Mouse (Mus musculus) Patski (cell line): ENCODE results near the gene Hirip3. TPM values are rescaled to one million over a fixed set of nuclear protein-coding genes. Genes with fewer than 3 reads are reported as not detected.
"Not testable (repeated sequence)": the region's sequence is repeated elsewhere in the genome, so short reads cannot be mapped to it uniquely, and the experiment has no call there.

ENCODE experiments used
- ATAC-seq: fragments of 100-300 bp; one replicate; pipeline ENCODE4 v1.8.0; 2021
- CTCF ChIA-PET: fragments of 350-600 bp; sonication (Branson Sonifier 250); formaldehyde crosslinking; loops from one replicate; lab custom pipeline; 2022; ENCODE audit warnings: inconsistent platforms; lab: Charles Lee
- POLR2A ChIA-PET: fragments of 350-600 bp; sonication (Branson Sonifier 250); formaldehyde crosslinking; loops from one replicate; lab custom pipeline; 2022; ENCODE audit warnings: antibody characterized with exemption, inconsistent platforms; lab: Charles Lee
- DNase-seq: peaks from one replicate; pipeline ENCODE4 v3.0.0-alpha.2; 2011; ENCODE audit warnings: low read depth, low spot score
- H3K27me3 ChIP-seq: fragments of 371-371 bp; one replicate; pipeline ENCODE4 v1.5.1; 2021
- CTCF ChIP-seq: fragments of 100-300 bp; IDR thresholded peaks from one replicate; pipeline ENCODE4 v1.5.1; 2021
- in situ Hi-C: fragments of 300-500 bp; cut with MboI; formaldehyde crosslinking; loops from 3 replicates; pipeline ENCODE4 v1.11.1; 2018; ENCODE audit warnings: low pct_unique_long_range_greater_than_20kb, mixed read lengths
- polyA plus RNA-seq: library from polyadenylated mRNA; unstranded; gene quantifications from one replicate; pipeline ENCODE4 v1.2.3, GENCODE M21; 2021

Hirip3 gene
- polyA plus RNA-seq, 1 experiment from 2014 or later = 58.5 TPM

GRCm38 (mm10) chr7:126898102-126898990, 36.6 kb downstream of the Hirip3 start:
- H3K27me3 ChIP-seq = no peaks in the 10 kb centered on the region
- no peak for TF ChIP-seq CTCF
- ATAC-seq (peak; percentile 85), DNase-seq (peak; percentile 61)
- CTCF ChIA-PET = no interaction called here
- POLR2A ChIA-PET = interaction anchor here (0.6 to 1.5 kb wide), 2 partner anchors 13 to 422 kb away, joined by 3 to 7 read pairs; partner anchors contain the start of gene Taok2
- in situ Hi-C loops = no loop called here

GRCm38 (mm10) chr7:126899781-126900180, 38.0 kb downstream of the Hirip3 start:
- ATAC-seq, DNase-seq, in situ Hi-C loops, CTCF ChIA-PET, H3K27me3 ChIP-seq: not testable (repeated sequence)
- POLR2A ChIA-PET = interaction anchor here (0.7 kb wide), 1 partner anchor 29 kb away, joined by 4 read pairs; the partner anchor contains the start of gene Kctd13

- POLR2A ChIA-PET = no interaction called here
- no peaks in the 10 kb centered on the region for H3K27me3 ChIP-seq
- ATAC-seq (no peak), DNase-seq (no peak)
- CTCF ChIA-PET = no interaction called here
- TF ChIP-seq CTCF = no peak
- in situ Hi-C loops = no loop called here
These were observed 43.8 kb downstream of the Hirip3 start for GRCm38 (mm10) chr7:126905590-126905989.

GRCm38 (mm10) chr7:126914844-126915243, 53.1 kb downstream of the Hirip3 start:
- in situ Hi-C loops = no loop called here
- TF ChIP-seq CTCF = no peak
- CTCF ChIA-PET = no interaction called here
- DNase-seq = no peak
- H3K27me3 ChIP-seq = peaks cover 9% of the 10 kb centered on the region
- POLR2A ChIA-PET = no interaction called here
- no peak for ATAC-seq

Other genes with a start within 250 kb of the Hirip3 start
- gene Nupr1, start 231.1 kb upstream of the Hirip3 start, polyA plus RNA-seq = 138 TPM
- gene Sgf29, start 212.7 kb upstream of the Hirip3 start, polyA plus RNA-seq = 21.1 TPM
- gene Sult1a1, start 185.5 kb upstream of the Hirip3 start, polyA plus RNA-seq = 0.62 TPM
- 102 TPM for gene Bola2, start 166.6 kb upstream of the Hirip3 start, polyA plus RNA-seq
- 14.8 TPM for gene Slx1b, start 166.2 kb upstream of the Hirip3 start, polyA plus RNA-seq
- 1.3 TPM for gene Coro1a, start 154.2 kb upstream of the Hirip3 start, polyA plus RNA-seq
- 122 TPM for gene Mapk3, start 102.4 kb upstream of the Hirip3 start, polyA plus RNA-seq
- gene Gdpd3, start 95.6 kb upstream of the Hirip3 start, polyA plus RNA-seq = 3.0 TPM
- gene Ypel3, start 85.0 kb upstream of the Hirip3 start, polyA plus RNA-seq = 109 TPM
- 0.49 TPM for gene Tbx6, start 80.5 kb upstream of the Hirip3 start, polyA plus RNA-seq
- gene Ppp4c, start 69.5 kb upstream of the Hirip3 start, polyA plus RNA-seq = 94.3 TPM
- gene Fam57b, start 64.3 kb upstream of the Hirip3 start, polyA plus RNA-seq = 1.3 TPM
- not detected for gene 4930451I11Rik, start 30.3 kb upstream of the Hirip3 start, polyA plus RNA-seq
- not detected for gene Doc2a, start 14.6 kb upstream of the Hirip3 start, polyA plus RNA-seq
- 67.7 TPM for gene Ino80e, start 405 bp downstream of the Hirip3 start, polyA plus RNA-seq
- 66.0 TPM for gene Taok2, start 22.7 kb downstream of the Hirip3 start, polyA plus RNA-seq
- gene Tmem219, start 60.9 kb downstream of the Hirip3 start, polyA plus RNA-seq = 48.0 TPM
- 14.0 TPM for gene Kctd13, start 66.9 kb downstream of the Hirip3 start, polyA plus RNA-seq
- not detected for gene Asphd1, start 87.6 kb downstream of the Hirip3 start, polyA plus RNA-seq
- 0.08 TPM for gene Sez6l2, start 88.6 kb downstream of the Hirip3 start, polyA plus RNA-seq
- 143 TPM for gene Cdipt, start 113.9 kb downstream of the Hirip3 start, polyA plus RNA-seq
- 1.3 TPM for gene Cdiptos, start 114.1 kb downstream of the Hirip3 start, polyA plus RNA-seq
- 104 TPM for gene Mvp, start 152.6 kb downstream of the Hirip3 start, polyA plus RNA-seq
- 0.33 TPM for gene Pagr1b, start 154.5 kb downstream of the Hirip3 start, polyA plus RNA-seq
- gene Pagr1a, start 155.4 kb downstream of the Hirip3 start, polyA plus RNA-seq = 17.5 TPM
- 39.5 TPM for gene Gm42742, start 159.1 kb downstream of the Hirip3 start, polyA plus RNA-seq
- gene Prrt2, start 159.2 kb downstream of the Hirip3 start, polyA plus RNA-seq = 0.36 TPM
- 139 TPM for gene Maz, start 165.1 kb downstream of the Hirip3 start, polyA plus RNA-seq
- gene Kif22, start 180.5 kb downstream of the Hirip3 start, polyA plus RNA-seq = 47.3 TPM
- gene Zg16, start 225.4 kb downstream of the Hirip3 start, polyA plus RNA-seq = not detected
- 0.71 TPM for gene AI467606, start 229.4 kb downstream of the Hirip3 start, polyA plus RNA-seq